Mouse (Mus musculus): ENCODE measurements around the gene Wipi2. TPM values are rescaled to one million over a fixed set of nuclear protein-coding genes. Genes with fewer than 3 reads are reported as not detected.

The Wipi2 gene
- 47.4 TPM for polyA plus RNA-seq (2017; shearing (Covaris generic))

DNA sequence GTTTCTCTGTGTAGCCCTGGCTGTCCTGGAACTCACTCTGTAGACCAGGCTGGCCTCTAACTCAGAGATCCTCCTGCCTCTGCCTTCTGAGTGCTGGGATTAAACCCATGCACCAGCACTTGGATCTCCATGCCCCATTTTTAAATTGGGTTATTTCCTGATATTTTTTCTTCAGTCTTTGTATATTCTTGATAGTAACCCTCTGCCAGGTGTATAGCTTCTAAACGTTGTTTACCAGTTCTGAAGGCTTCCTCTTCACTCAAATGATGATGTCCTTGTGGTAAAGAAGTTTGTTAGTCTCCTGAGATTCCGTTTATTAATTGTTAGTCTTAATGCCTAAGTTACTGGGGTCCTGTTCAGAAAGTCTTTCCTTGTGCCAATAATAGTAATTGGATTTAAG is at the start of gene Wipi2:
TSS of gene Wipi2 (plus strand) at position 301 of the 400 bp plus-strand sequence.

DNA sequence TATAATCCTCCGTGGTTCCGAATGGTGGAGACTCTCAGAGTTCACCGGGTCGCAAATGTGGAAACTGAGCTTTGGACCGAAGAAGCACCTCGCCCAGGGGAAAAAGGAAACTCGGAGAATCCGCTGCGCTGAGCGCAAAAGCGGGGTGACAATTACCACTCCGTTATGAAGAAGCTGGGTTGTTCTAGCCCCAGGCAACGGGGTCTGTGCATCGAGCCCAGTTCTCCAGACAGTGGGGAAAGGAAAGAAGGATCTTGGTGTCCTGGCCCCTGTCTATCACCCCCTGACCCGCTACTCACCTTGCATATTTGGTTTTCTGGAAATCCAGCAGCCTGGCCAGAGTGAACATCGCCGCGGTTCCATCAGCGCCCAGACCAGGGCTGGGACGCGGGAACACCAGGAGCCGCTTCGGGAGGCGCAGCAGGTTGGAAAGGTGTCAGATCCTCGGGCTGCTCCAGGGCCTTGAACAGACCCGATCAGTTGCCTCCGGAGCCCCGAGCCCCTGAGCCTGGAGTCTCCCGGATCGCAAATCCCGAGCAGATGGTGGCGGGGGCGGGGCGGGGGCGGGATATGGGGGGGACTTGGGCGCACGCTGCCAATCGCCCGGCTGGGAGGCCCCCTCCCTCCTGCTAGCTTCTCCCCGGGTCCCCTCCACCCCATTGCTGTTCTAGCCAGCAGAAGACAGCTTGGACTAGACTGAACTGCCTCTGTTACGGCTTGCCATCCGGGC is 19.1 kb upstream of the Wipi2 start, which contains the start of gene Mmd2:
TSS of gene Mmd2 (minus strand) at position 542 of the 730 bp plus-strand sequence.

DNA sequence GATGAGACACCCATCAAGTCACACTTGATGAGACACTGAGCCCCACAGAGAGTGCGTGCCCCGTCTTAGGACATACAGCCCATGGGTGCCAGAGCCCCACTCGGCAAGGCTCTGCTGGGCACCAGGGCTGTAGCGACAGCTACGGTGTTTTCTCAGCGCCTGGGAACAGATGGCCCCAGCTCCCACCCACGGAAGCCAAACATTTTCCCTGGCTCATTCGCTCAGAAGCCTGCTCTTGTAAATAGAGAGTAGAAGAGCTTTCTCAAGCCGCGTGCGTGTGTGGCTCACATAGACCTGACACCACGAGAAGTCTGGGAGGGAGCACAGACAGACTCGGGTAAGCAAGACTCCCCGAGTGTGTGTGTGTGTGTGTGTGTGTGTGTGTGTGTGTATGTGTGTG is 64.8 kb downstream of the Wipi2 start, which contains the start of gene Slc29a4:
TSS of gene Slc29a4 (plus strand) at position 265 of the 400 bp plus-strand sequence.

Other genes starting within 250 kb of the Wipi2 start
- gene Foxk1, start 226.2 kb upstream of the Wipi2 start, polyA plus RNA-seq (2017; shearing (Covaris generic)) = 11.3 TPM
- gene Ap5z1, start 163.8 kb upstream of the Wipi2 start, polyA plus RNA-seq (2017; shearing (Covaris generic)) = 23.4 TPM
- gene Papolb, start 97.6 kb upstream of the Wipi2 start, polyA plus RNA-seq (2017; shearing (Covaris generic)) = 0.17 TPM
- gene Radil, start 76.6 kb upstream of the Wipi2 start, polyA plus RNA-seq (2017; shearing (Covaris generic)) = 0.34 TPM
- gene Mmd2, start 18.9 kb upstream of the Wipi2 start, polyA plus RNA-seq (2017; shearing (Covaris generic)) = not detected
- 0.69 TPM for gene Slc29a4, start 64.8 kb downstream of the Wipi2 start, polyA plus RNA-seq (2017; shearing (Covaris generic))
- gene Tnrc18, start 190.0 kb downstream of the Wipi2 start, polyA plus RNA-seq (2017; shearing (Covaris generic)) = 30.4 TPM